Mouse (Mus musculus) brain, embryonic 18.5 days (tissue): Measurements from ENCODE around the gene Fli1.

ENCODE experiments used
- DNase-seq: peaks from one replicate; pipeline ENCODE4 v3.0.0-alpha.2; 2012; ENCODE audit warnings: low read depth, low spot score

The Fli1 gene

DNA sequence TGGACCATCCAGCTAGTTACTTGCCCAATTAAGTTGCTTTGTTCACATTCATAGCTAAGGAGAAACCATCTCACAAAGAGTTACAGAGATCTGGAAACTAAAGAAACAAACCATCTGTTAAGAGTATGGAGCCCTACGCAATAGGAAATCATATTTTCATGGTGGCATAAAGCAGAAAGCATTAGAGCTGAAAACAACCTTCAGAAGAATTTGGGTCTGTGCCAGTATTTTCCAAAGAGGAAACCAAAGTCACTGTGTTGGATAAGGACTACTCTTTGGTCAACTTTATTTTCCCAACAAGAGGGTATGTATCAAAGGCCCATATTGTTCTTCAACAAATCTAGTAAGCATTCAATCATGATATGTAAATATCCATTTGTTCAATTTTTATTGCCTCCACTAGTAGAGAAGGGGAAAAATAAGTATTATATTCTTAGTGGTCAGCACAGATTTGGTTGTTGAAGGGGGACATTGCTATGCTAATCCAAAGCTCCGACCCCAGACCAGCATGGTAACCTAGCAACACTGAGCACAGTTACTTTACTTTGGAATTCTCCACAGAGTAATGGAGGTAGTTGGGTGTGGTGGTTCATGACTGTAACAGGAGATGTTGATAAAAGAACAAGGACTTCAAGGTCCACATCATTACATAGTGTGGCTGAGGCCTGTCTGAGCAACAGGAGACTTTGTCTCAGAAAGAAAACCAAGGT is 20.0 kb downstream of the Fli1 start:
- no peak for DNase-seq

DNA sequence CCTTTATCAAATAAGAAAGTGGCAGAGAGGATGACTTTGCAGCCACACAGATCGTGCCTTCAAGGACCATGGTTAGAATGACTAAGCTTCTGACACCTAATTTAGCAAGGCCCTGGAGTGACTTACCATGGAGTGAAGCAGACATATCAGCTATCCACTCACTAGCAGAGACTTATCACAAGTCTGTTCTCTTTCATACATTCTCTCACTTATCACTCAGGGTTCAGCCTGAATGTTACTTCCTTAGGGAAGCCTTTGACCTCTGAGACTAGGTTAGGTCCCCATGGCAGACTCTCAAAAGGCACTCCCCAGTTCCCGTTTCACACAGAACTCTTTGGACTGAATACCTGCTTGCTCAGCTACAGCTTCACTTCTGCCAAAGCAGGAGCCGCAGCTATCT is 21.3 kb downstream of the Fli1 start:
- no peak for DNase-seq

- DNase-seq, result no peak
Measured at GRCm38 (mm10) chr9:32520821-32521220, 21.8 kb downstream of the Fli1 start.

- DNase-seq, result no peak
Measured at GRCm38 (mm10) chr9:32519101-32520051, 23.3 kb downstream of the Fli1 start.

GRCm38 (mm10) chr9:32518351-32519075 is 24.1 kb downstream of the Fli1 start:
- no peak for DNase-seq

DNA sequence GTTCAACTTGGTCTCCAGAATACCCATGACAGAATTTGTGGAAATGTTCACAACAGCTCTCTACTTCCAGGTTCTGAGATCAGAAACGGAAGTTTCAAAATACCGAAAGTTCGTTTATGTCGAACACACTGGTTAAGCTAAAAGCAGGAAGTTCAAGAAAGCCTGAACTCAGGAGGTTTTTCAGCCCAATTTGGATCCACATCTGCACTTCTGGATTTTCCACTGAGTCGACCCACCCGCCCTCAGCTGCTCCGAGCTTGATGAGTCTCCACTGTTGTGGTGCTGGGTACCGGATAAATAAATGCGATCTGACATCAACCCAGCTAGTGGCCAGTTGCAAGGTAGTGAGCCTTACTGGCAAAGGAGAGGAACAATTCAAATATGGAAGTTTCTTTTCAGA is 26.0 kb downstream of the Fli1 start:
- no peak for DNase-seq

DNA sequence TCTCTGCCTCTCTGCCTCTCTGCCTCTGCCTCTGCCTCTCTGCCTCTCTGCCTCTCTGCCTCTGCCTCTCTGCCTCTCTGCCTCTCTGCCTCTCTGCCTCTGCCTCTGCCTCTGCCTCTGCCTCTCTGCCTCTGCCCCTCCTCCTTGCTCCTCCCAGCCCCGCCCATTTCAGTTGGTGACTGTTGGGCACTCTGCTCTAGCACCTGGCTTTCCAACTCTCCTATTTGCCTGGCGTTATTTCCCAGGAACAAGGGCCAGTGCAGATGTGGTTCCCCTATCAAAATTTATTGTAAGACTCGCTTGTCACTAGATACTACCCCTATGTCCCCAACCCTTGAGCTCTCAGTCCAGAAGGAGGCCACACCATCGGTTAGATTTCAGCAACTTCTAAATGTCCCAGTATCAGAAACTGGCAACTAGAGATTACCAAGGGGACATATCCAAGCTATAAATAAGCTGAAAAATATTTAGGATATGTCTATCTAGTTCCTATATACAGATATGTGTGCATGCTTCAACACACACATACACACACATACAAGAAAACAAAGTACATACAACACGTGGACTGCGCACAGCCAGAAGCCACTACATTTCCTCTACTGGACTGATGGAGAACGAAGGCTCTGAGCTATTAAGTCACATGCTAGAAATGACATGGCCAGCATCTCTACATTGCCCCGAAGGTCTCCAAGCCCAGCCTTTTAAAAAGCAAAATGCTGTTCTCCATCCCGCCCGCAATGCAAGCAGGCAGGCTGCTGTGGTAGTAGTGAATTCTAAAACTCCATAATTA is 26.6 kb downstream of the Fli1 start:
- DNase-seq, result no peak

DNA sequence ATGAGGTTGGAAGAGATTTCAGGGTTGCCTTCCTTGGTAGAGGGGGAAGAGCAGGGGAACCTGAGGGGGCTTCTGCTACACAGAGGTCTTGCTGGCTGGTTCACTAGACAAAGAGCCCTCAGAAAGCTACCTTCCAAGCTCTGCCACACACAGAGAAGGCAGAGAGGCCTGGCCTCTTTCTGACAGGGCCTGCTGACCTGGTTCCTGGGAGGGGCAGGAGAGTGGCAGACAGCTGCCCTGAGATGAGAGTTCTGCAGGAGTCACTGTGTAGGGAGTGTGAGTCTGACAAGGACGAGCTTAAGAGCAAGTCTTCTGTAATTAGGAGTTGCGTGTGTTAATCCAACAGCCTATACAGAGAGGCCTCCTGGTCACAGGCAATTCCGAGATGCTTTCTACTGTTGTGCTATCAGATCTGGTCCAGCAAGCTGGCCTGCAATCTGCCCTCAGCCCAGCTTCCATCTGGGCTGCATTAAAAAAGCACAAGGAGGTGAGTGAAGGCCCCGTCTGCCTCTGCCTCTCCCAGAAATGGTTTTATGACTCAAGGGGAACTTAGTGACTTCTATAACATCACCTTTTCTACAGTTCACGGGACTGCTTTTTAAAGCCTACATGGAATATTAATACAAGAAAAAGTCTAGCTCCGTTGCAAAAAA is 28.1 kb downstream of the Fli1 start:
- no peak for DNase-seq

GRCm38 (mm10) chr9:32513471-32513870 is 29.2 kb downstream of the Fli1 start:
- DNase-seq, result no peak

GRCm38 (mm10) chr9:32510454-32511263 is 32.0 kb downstream of the Fli1 start:
- DNase-seq, result no peak

GRCm38 (mm10) chr9:32509706-32510156 is 32.9 kb downstream of the Fli1 start:
- no peak for DNase-seq

GRCm38 (mm10) chr9:32508648-32509047 is 34.0 kb downstream of the Fli1 start:
- DNase-seq, result no peak

DNA sequence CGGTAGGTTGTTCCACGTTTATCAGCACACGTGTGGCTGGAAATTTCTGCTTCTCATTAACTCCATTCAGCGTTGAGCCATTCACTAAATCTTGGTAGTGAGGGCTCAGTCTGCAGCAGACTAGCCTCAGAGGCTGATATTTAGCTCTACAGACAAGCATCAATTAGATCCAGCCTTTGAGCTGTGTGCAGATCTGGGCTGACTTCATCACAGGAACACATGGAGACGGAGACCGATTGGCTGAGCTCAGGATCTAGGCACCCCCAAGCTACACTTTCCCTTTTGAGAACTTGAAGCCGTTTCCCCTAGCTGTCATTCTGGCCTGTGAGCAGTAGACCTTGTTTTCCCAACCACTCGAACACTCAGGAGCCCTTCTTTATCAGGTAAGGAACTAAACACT is 34.5 kb downstream of the Fli1 start:
- no peak for DNase-seq

- DNase-seq, result no peak
Measured at GRCm38 (mm10) chr9:32506866-32507861, 35.5 kb downstream of the Fli1 start.

- no peak for DNase-seq
Measured at GRCm38 (mm10) chr9:32506161-32506560, 36.5 kb downstream of the Fli1 start.

DNA sequence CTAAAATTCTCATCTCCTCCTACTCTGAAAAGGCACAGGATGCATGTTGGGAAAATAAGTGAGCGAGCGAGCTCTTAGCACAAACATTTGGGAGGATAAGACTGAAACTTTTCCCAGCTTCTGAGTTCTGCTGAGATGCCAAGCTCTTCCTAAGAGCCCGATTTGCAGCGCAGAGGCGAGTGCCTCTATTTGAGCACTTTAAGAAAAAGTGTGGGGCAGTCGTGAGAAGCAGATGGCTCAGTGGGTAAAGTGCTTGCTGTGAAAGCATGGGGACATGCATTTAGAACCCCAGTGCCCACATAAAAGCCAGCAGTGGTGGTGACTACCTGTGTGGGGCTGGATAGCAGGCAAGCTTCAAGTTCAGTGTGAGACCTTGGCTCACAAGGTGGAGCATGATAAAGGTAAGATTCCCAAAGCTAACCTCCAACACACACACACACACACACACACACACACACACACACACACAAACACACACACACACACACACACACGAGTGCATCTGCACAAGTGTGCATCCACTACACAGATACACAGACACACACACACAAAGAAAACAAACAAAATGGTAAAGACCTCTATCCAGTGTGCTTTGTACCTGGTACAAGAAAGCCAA is 37.1 kb downstream of the Fli1 start:
- no peak for DNase-seq

DNA sequence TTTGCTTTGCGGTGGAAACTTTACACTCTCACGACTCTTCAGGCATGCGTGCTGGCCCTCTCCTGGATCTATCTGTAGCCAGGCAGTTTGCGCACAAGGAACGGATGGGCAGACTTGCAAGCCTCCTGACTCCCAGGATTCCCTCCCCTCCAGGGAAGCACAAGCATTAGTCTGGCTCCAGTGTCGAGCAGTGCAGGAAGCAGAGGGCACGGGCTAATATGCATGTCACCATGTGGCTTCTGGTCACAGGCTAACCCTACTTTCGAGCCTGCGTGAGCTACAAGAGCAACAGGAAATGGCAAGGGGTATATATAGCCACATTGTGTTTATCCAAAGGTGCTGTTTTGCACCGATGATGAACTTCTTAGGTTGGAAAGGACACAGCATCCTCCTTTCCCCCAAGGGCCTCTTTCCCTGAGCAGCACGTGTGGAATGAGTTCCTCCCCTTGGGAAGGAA is 38.6 kb downstream of the Fli1 start:
- DNase-seq, result no peak

- DNase-seq, result no peak
Measured at GRCm38 (mm10) chr9:32503423-32503822, 39.2 kb downstream of the Fli1 start.
